Mouse (Mus musculus) brown adipose tissue, adult 24 weeks (tissue): Measurements from ENCODE around the gene Cmya5. TPM values are rescaled to one million over a fixed set of nuclear protein-coding genes. Genes with fewer than 3 reads are reported as not detected.

Experiments used
- H3K27ac ChIP-seq: fragments of 200-500 bp; replicated peaks from 2 replicates; pipeline ENCODE4 v1.5.1; 2012; ENCODE audit warnings: low read depth, mild to moderate bottlenecking, low read length
- H3K4me1 ChIP-seq: fragments of 200-500 bp; 2 replicates; pipeline ENCODE4 v1.6.1; 2012; ENCODE audit warnings: low read length, mixed read lengths; ENCODE audit not compliant: control insufficient read depth, insufficient read depth, insufficient read length
- H3K4me3 ChIP-seq: fragments of 200-500 bp; 2 replicates; pipeline ENCODE4 v1.5.1; 2012; ENCODE audit warnings: low read depth, mild to moderate bottlenecking, low read length, moderate library complexity; ENCODE audit not compliant: insufficient read depth
- polyA plus RNA-seq: library from polyadenylated mRNA; stranded (reverse); fragments of >200 nt; gene quantifications from 2 replicates; pipeline ENCODE4 v1.2.4, GENCODE M21; 2012; ENCODE audit not compliant: missing spikeins, insufficient read depth, insufficient read length

Gene Cmya5
- polyA plus RNA-seq, 1 experiment = 4.1 TPM

- H3K27ac ChIP-seq = no peak overlapping the region
- H3K4me1 ChIP-seq = no peaks in the 10 kb centered on the region
Measured at GRCm38 (mm10) chr13:93058551-93059011, 85.9 kb downstream of the Cmya5 start.

GRCm38 (mm10) chr13:93057492-93058260, 86.8 kb downstream of the Cmya5 start:
- Histone ChIP-seq H3K27ac (no peak overlapping the region), H3K4me1 (no peaks in the 10 kb centered on the region), H3K4me3 (no peak overlapping the region)

More at GRCm38 (mm10) chr13:93058551-93059011, 85.9 kb downstream of the Cmya5 start:
- H3K4me3 ChIP-seq = no peak overlapping the region

- no peak overlapping the region for H3K27ac ChIP-seq
- H3K4me1 ChIP-seq = no peaks in the 10 kb centered on the region
- H3K4me3 ChIP-seq = no peak overlapping the region
Measured at GRCm38 (mm10) chr13:93056091-93056490, 88.4 kb downstream of the Cmya5 start.

- Histone ChIP-seq H3K27ac (no peak overlapping the region), H3K4me3 (no peak overlapping the region), H3K4me1 (no peaks in the 10 kb centered on the region)
Measured at GRCm38 (mm10) chr13:93051483-93051882, 93.0 kb downstream of the Cmya5 start.

GRCm38 (mm10) chr13:93041021-93041420, 103.5 kb downstream of the Cmya5 start:
- H3K27ac ChIP-seq = no peak overlapping the region
- no peak overlapping the region for H3K4me3 ChIP-seq
- H3K4me1 ChIP-seq = no peaks in the 10 kb centered on the region

GRCm38 (mm10) chr13:93036218-93036617, 108.3 kb downstream of the Cmya5 start:
- H3K4me1 ChIP-seq = no peaks in the 10 kb centered on the region
- H3K4me3 ChIP-seq = no peak overlapping the region
- H3K27ac ChIP-seq = no peak overlapping the region

GRCm38 (mm10) chr13:93029337-93029736, 115.2 kb downstream of the Cmya5 start:
- Histone ChIP-seq H3K4me1 (no peaks in the 10 kb centered on the region), H3K4me3 (no peak overlapping the region), H3K27ac (no peak overlapping the region)

- Histone ChIP-seq H3K4me3 (no peak overlapping the region), H3K27ac (no peak overlapping the region), H3K4me1 (no peaks in the 10 kb centered on the region)
Measured at GRCm38 (mm10) chr13:93024837-93025236, 119.7 kb downstream of the Cmya5 start.

- Histone ChIP-seq H3K4me3 (no peak overlapping the region), H3K4me1 (no peaks in the 10 kb centered on the region), H3K27ac (no peak overlapping the region)
Measured at GRCm38 (mm10) chr13:93022158-93022557, 122.4 kb downstream of the Cmya5 start.

- H3K27ac ChIP-seq = peak overlapping the region; percentile 51
- no peak overlapping the region for H3K4me3 ChIP-seq
- no peaks in the 10 kb centered on the region; the same call in 1 of the 2 replicates for H3K4me1 ChIP-seq
Measured at GRCm38 (mm10) chr13:93012952-93013351, 131.6 kb downstream of the Cmya5 start.

GRCm38 (mm10) chr13:93011315-93011714, 133.2 kb downstream of the Cmya5 start:
- no peak overlapping the region for H3K27ac ChIP-seq
- no peak overlapping the region for H3K4me3 ChIP-seq
- no peaks in the 10 kb centered on the region; the same call in 1 of the 2 replicates for H3K4me1 ChIP-seq

GRCm38 (mm10) chr13:93010524-93010923, 134.0 kb downstream of the Cmya5 start:
- Histone ChIP-seq H3K4me1 (no peaks in the 10 kb centered on the region; the same call in 1 of the 2 replicates), H3K4me3 (no peak overlapping the region), H3K27ac (no peak overlapping the region)

- Histone ChIP-seq H3K27ac (no peak overlapping the region), H3K4me1 (0 out of 2 replicates have a peak, but pooled peaks cover 2% of the 10 kb centered on the region), H3K4me3 (no peak overlapping the region)
Measured at GRCm38 (mm10) chr13:93007078-93007477, 137.4 kb downstream of the Cmya5 start.

- H3K4me1 ChIP-seq = 0 out of 2 replicates have a peak, but pooled peaks cover 2% of the 10 kb centered on the region
Measured at GRCm38 (mm10) chr13:93006347-93006746, 138.2 kb downstream of the Cmya5 start.

GRCm38 (mm10) chr13:93004003-93004402, 140.5 kb downstream of the Cmya5 start:
- Histone ChIP-seq H3K27ac (no peak overlapping the region), H3K4me1 (0 out of 2 replicates have a peak, but pooled peaks cover 2% of the 10 kb centered on the region), H3K4me3 (no peak overlapping the region)

More at GRCm38 (mm10) chr13:93006347-93006746, 138.2 kb downstream of the Cmya5 start:
- H3K4me3 ChIP-seq = no peak overlapping the region
- H3K27ac ChIP-seq = no peak overlapping the region

- Histone ChIP-seq H3K27ac (peak overlapping the region; percentile 93), H3K4me3 (no peak overlapping the region), H3K4me1 (0 out of 2 replicates have a peak, but pooled peaks cover 2% of the 10 kb centered on the region)
Measured at GRCm38 (mm10) chr13:93002456-93002855, 142.1 kb downstream of the Cmya5 start.
